Mouse (Mus musculus) c-Kit-positive CD71-positive TER-119-positive erythroid progenitor cells, embryonic 14.5 days (primary cell): ENCODE results near the gene Ndufb8.

Experiments
- DNase-seq: peaks from one replicate; pipeline ENCODE4 v3.0.0-alpha.2; 2013; ENCODE audit warnings: low spot score

Gene Ndufb8

DNA sequence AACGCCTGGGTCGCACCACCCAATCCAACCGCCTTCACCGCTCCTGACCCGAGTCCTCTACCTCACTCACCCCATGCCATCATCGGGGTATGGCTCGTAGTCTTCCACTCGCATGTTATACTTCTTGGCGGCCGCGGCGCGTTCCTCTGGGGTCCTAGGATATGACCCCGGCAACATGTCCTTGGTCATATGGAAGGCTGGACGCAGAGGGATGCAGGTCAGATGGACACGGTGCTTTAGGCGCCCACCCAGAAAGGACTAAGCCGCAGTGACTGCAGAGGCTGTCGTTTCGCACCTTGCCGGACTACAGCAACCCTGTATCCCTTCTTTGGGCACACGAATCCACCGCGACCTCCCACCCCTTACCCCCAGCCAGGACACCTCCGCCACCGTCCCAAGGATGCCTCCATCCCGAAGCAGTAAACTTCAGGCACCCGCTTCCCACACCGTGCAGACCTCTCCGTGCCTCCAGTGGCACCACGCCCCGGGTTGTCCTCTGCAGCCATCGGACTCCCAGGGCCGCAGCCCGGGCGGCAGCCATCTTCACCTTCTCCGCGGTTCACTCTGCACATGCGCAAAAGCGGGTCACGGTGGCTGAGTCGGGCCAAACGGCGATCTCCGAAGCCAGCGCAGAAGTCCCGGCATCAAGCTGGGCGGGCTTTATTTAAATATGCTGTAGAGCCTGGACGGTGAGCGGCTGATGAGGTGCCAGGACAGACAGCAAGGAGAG is at the start of gene Ndufb8:
TSS of gene Ndufb8 (minus strand) at position 580 of the 730 bp plus-strand sequence.
- DNase-seq: peak; percentile 90

GRCm38 (mm10) chr19:44594180-44594579 is 38.9 kb upstream of the Ndufb8 start:
- DNase-seq: no peak

GRCm38 (mm10) chr19:44591638-44592037 is 36.4 kb upstream of the Ndufb8 start:
- DNase-seq: no peak

GRCm38 (mm10) chr19:44590992-44591391 is 35.8 kb upstream of the Ndufb8 start:
- DNase-seq: no peak

- no peak for DNase-seq
Observed at GRCm38 (mm10) chr19:44589591-44590223, 34.5 kb upstream of the Ndufb8 start.

DNA sequence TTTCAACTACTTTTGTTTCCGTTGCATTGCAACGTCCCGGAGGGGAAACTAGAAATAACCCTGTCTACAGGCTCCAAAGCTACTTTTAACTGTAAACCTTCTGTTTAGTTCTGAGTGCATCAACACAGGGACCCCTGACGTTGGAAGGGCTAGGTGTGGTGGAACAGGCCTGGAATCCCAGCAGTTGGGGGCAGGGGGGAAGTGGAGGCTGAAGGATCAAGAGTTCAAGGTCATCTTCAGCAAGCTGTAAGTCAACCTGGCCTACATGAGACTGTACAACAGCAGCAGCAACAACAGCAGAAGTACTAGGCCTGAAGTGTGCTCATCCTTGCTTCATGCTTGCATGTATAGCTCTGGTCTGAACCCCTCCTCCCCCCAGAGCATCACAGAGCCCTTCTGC is 32.8 kb upstream of the Ndufb8 start:
- no peak for DNase-seq

GRCm38 (mm10) chr19:44582638-44583309 is 27.5 kb upstream of the Ndufb8 start:
- peak; percentile 72 for DNase-seq

GRCm38 (mm10) chr19:44582103-44582502 is 26.9 kb upstream of the Ndufb8 start:
- no peak for DNase-seq

DNA sequence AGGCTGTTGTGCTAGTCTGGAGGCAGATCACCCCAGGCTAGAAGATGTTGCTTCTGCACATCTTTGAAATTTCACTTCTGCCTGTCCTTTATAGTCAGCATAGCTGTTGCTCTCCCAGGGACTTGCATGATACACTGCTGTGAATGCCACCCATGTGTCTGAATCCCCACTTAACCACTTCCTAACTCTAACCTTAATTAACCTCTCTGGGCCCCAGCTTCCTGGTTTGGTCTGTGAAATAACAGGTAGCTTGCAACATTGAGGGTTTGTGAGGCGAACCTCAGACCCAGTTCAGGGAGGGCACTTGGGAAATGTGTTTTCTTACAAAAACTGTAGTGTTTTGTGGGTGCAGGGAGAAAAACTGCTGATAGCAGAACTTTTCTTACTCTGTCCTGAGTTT is 22.8 kb upstream of the Ndufb8 start:
- DNase-seq: no peak

DNA sequence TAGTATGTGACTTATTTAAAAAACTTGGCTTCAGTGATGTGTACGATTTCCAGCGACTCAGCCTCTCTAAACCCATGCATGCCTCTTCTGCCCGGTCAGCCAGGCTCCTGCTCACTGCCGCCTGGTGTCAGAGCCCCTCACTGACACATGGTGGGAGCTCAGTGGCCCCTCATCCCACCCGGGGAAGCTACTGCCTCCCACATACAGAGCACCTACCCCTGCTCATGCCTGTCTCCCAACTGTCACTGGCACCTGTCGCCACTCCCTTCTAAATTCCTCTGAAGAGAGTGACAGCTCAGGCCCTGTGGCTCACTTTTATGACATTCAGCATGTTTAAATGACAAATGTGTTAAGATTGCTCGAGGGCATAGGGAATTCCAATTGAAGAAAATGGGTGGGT is 21.0 kb upstream of the Ndufb8 start:
- DNase-seq: no peak

DNA sequence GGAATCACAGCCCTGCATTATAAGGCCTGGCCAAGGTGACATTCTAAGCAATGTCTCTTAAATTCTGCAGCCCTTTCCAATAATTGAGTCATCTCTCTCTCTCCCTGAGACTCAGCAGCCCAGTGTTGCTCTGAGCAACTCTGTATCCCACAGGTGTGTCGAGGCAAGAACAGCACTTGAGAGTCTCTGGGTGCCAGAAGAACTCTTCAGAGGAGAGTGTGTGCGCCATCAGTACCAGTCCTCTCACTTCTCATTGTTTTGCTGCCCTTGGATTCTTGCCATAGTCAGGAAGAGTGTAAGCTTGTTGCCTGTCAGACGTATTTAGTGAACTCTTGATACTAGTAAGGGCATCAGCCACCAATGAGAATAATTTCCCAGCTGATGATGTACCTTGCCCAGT is 12.5 kb upstream of the Ndufb8 start:
- DNase-seq: no peak

DNA sequence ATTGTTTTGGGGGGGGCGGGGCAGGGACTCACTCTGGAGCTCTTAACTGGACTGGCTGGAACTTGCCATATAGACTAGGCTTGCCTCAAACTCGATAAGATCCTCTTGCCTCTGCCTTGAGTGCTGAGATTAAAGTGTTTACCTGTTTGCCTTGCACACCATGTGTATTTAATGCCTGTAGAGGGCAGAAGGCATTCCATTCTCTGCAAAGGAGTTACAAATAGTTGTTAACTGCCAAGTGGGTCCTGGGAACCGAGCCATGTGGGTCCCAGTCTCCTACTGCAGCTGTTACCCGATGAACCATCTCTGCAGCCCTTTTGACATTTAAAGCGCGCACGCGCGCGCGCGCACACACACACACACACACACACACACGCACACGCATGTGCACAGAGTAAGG is 8.8 kb upstream of the Ndufb8 start:
- no peak for DNase-seq

DNA sequence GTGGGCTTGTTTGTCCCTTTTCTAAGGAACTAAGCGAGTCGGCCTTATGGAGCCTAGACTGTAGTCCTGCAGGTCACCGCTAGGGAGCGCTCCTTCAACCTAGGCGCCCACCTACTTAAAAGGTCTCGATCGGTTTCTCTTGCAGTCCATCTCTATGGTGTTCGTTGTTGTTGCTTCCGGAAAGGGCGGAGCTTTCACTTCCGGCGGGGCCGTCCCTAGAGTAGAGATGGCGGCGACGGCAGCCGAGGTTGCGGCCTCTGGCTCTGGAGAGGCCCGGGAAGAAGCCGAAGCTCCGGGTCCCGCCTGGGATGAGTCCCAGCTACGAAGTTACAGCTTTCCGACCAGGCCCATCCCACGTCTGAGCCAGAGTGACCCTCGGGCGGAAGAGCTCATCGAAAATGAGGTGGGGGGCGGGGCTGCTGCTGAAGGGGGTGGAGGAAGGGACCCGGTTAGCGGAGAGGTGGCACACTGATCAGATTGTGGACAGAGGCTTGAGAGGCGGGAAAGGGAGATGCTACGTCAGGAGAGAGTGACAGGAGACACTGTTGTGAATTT is 7.5 kb upstream of the Ndufb8 start, which contains the start of gene Hif1an:
TSS of gene Hif1an (plus strand) at position 199 of the 555 bp plus-strand sequence.
- DNase-seq: peak; percentile 97

DNA sequence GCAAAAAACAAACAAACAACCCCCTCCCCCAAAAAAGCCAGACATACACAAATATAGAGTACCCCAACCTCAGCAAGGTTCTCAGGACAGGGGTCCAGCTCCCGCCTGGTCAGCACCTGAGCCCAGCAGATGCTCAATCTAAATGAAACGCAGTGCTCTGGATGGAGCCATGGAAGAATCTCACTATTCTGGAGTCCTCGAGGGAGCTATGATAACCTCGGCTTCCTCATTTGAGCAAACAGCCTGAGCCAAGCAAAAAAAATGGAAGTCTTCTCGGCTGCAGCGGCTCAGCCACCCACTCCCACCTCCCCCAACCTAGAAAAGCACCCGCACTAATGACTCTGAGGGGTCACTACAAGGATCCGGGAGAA is 765 bp downstream of the Ndufb8 start:
- DNase-seq: no peak

- DNase-seq: no peak
Observed at GRCm38 (mm10) chr19:44553286-44553685, 2.0 kb downstream of the Ndufb8 start.

GRCm38 (mm10) chr19:44552731-44553130 is 2.5 kb downstream of the Ndufb8 start, which contains the start of gene Gm20538:
Gm20538 (minus strand) TSS chr19:44552831.
- no peak for DNase-seq

DNA sequence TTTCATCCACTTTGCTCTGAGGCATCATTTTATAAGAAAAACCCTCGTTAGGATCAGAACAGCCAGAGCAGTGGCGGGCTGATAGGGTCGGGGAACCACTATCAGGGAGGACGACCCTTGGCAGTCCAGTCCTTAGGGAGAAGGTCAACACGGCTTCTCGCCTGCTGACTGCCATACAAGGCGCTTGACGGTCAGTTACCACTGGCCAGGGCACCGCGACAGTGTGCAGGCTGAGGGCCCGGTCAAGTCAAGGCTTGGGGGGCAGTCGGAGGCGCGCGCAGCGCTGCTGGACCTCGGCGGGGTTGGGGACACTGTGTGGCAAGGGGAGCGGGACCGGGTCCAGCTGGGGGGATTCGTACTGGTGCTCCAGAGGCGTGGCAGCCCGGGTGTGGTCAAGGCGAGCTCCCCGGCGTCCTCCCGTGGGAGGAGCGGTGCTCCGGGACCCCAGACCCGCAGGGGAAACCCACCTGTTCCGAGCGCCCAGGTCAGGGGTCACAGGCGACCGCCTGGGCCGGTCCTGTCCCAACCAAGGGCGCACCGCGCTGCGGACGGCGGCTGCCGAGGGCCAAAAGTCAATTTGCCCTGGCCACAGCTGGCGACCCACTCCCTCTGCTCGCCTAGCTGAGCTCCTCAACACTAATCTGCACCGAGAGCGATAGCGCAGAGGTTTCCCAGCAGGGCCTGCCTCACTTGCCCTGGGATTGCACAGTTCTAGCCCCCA is 9.8 kb downstream of the Ndufb8 start, which contains the start of gene Sec31b:
TSS of gene Sec31b (minus strand) at position 544 of the 721 bp plus-strand sequence.
- DNase-seq: no peak

- DNase-seq: peak; percentile 76
Observed at GRCm38 (mm10) chr19:44544775-44545174, 10.5 kb downstream of the Ndufb8 start.

GRCm38 (mm10) chr19:44544372-44544771 is 10.9 kb downstream of the Ndufb8 start:
- no peak for DNase-seq

GRCm38 (mm10) chr19:44542694-44543178 is 12.5 kb downstream of the Ndufb8 start:
- no peak for DNase-seq

DNA sequence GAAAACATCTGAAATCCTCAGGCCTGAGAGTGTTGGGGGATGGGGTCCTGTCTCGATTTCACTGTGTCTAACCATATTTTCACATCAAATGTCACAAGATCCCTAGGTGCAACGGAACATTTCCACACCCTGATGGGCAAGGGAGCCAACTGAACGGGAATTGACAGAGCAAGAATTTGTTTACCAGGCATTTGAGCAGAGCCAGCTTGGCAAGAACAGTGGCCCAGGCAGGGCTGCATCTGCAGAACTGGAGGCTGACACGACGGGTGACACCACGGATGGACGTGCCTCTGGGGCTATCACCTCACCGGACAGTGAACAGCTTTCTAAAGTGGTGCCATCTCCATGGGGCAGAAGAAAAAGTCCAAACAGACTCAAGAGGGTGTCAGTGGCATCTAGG is 17.8 kb downstream of the Ndufb8 start:
- no peak for DNase-seq

DNA sequence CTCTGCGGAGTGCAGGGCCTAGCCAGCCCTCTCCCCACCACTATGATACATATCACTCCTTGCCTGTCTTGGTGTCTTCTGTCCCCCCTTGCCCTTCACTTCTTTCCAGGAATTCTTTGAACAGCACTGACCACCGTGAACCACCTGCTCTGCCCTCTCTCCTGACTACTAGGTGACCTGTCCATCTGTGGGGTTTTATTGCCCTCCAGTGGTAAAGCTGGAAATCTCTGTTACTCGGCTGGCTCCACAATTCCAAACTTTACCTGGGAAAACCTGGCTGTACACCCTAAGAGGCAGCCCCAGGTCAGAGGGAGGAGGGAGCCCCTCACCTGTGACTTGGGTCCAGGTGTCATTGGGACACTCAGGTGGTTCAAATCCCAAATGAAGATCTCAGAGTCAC is 19.9 kb downstream of the Ndufb8 start:
- no peak for DNase-seq
